Mouse (Mus musculus): ENCODE results near the gene Cox5a. TPM values are rescaled to one million over a fixed set of nuclear protein-coding genes. Genes with fewer than 3 reads are reported as not detected.

The Cox5a gene
- polyA plus RNA-seq, 1 experiment from 2014 or later: 781 TPM

GRCm38 (mm10) chr9:57537044-57537727 lies 16.1 kb downstream of the Cox5a start, which contains the start of gene Fam219b:
Gene Fam219b (plus strand): TSS chr9:57537528.
- H3K27ac ChIP-seq: peak within 1 kb of the TSS; percentile 97
- no peaks in the 10 kb centered on the region for H3K9me3 ChIP-seq
- H3K4me1 ChIP-seq (replicated peaks): peaks cover 28% of the 10 kb centered on the region
- WGBS: 2% methylated on average over 45 of the region's 45 CpGs
- peak; percentile 89 for DNase-seq (ENCODE audit: low spot score)
- no peaks in the 10 kb centered on the region for H3K27me3 ChIP-seq (ENCODE audit: insufficient read depth, poor library complexity, severe bottlenecking)
- H3K4me3 ChIP-seq: peak within 1 kb of the TSS; percentile 94
- H3K36me3 ChIP-seq: peaks cover 64% of the 10 kb centered on the region

GRCm38 (mm10) chr9:57537728-57538181 lies 16.7 kb downstream of the Cox5a start:
- no peaks in the 10 kb centered on the region for H3K27me3 ChIP-seq (ENCODE audit: insufficient read depth, poor library complexity, severe bottlenecking)
- H3K27ac ChIP-seq: peak overlapping the region; percentile 97
- peaks cover 28% of the 10 kb centered on the region for H3K4me1 ChIP-seq (replicated peaks)
- H3K9me3 ChIP-seq: no peaks in the 10 kb centered on the region
- under 1% methylated on average over 24 of the region's 24 CpGs for WGBS
- H3K4me3 ChIP-seq: peak overlapping the region; percentile 94
- no peak for DNase-seq (ENCODE audit: low spot score)
- peaks cover 64% of the 10 kb centered on the region for H3K36me3 ChIP-seq

- WGBS: 91% methylated on average over 2 of the region's 2 CpGs
- Histone ChIP-seq H3K9me3 (no peaks in the 10 kb centered on the region), H3K36me3 (peaks cover 64% of the 10 kb centered on the region), H3K4me1 (replicated peaks) (peaks cover 28% of the 10 kb centered on the region), H3K4me3 (no peak overlapping the region), H3K27me3 (ENCODE audit: insufficient read depth, poor library complexity, severe bottlenecking) (no peaks in the 10 kb centered on the region), H3K27ac (no peak overlapping the region)
- DNase-seq (ENCODE audit: low spot score): no peak
Observed at GRCm38 (mm10) chr9:57539550-57539949, 18.5 kb downstream of the Cox5a start.

GRCm38 (mm10) chr9:57541312-57541711 lies 20.2 kb downstream of the Cox5a start:
- Histone ChIP-seq H3K9me3 (no peaks in the 10 kb centered on the region), H3K27ac (no peak overlapping the region), H3K4me1 (replicated peaks) (peaks cover 28% of the 10 kb centered on the region), H3K4me3 (no peak overlapping the region), H3K36me3 (peaks cover 75% of the 10 kb centered on the region), H3K27me3 (ENCODE audit: insufficient read depth, poor library complexity, severe bottlenecking) (no peaks in the 10 kb centered on the region)
- DNase-seq (ENCODE audit: low spot score): peak; percentile 39
- 26% methylated on average over 1 of the region's 1 CpGs for WGBS

- WGBS: 84% methylated on average over 3 of the region's 3 CpGs
- peaks cover 98% of the 10 kb centered on the region for H3K36me3 ChIP-seq
Observed at GRCm38 (mm10) chr9:57543951-57544350, 22.9 kb downstream of the Cox5a start.

GRCm38 (mm10) chr9:57547287-57547686 lies 26.2 kb downstream of the Cox5a start:
- 85% methylated on average over 5 of the region's 5 CpGs for WGBS
- Histone ChIP-seq H3K4me3 (no peak overlapping the region), H3K27me3 (ENCODE audit: insufficient read depth, poor library complexity, severe bottlenecking) (no peaks in the 10 kb centered on the region), H3K36me3 (peaks cover 89% of the 10 kb centered on the region), H3K27ac (no peak overlapping the region), H3K4me1 (replicated peaks) (peaks cover 8% of the 10 kb centered on the region), H3K9me3 (no peaks in the 10 kb centered on the region)
- DNase-seq (ENCODE audit: low spot score): no peak

More at GRCm38 (mm10) chr9:57543951-57544350, 22.9 kb downstream of the Cox5a start:
- Histone ChIP-seq H3K27ac (no peak overlapping the region), H3K9me3 (no peaks in the 10 kb centered on the region), H3K4me1 (replicated peaks) (peaks cover 5% of the 10 kb centered on the region), H3K4me3 (no peak overlapping the region), H3K27me3 (ENCODE audit: insufficient read depth, poor library complexity, severe bottlenecking) (no peaks in the 10 kb centered on the region)
- no peak for DNase-seq (ENCODE audit: low spot score)

GRCm38 (mm10) chr9:57547869-57548268 lies 26.8 kb downstream of the Cox5a start:
- DNase-seq (ENCODE audit: low spot score): no peak
- Histone ChIP-seq H3K27me3 (ENCODE audit: insufficient read depth, poor library complexity, severe bottlenecking) (no peaks in the 10 kb centered on the region), H3K9me3 (no peaks in the 10 kb centered on the region), H3K4me1 (replicated peaks) (peaks cover 8% of the 10 kb centered on the region), H3K4me3 (no peak overlapping the region), H3K36me3 (peaks cover 83% of the 10 kb centered on the region), H3K27ac (no peak overlapping the region)
- WGBS: 94% methylated on average over 11 of the region's 11 CpGs

- 95% methylated on average over 4 of the region's 4 CpGs for WGBS
- 0 out of 2 replicates have a peak overlapping the region, but pooled peaks have one; percentile 1 for H3K4me3 ChIP-seq
- H3K27me3 ChIP-seq (ENCODE audit: insufficient read depth, poor library complexity, severe bottlenecking): no peaks in the 10 kb centered on the region
- no peak for DNase-seq (ENCODE audit: low spot score)
- no peak overlapping the region for H3K27ac ChIP-seq
- H3K36me3 ChIP-seq: peaks cover 70% of the 10 kb centered on the region
- no peaks in the 10 kb centered on the region for H3K9me3 ChIP-seq
- H3K4me1 ChIP-seq (replicated peaks): peaks cover 19% of the 10 kb centered on the region
Observed at GRCm38 (mm10) chr9:57549186-57549585, 28.1 kb downstream of the Cox5a start.

- Histone ChIP-seq H3K27me3 (ENCODE audit: insufficient read depth, poor library complexity, severe bottlenecking) (no peaks in the 10 kb centered on the region), H3K27ac (no peak overlapping the region), H3K36me3 (peaks cover 59% of the 10 kb centered on the region), H3K9me3 (no peaks in the 10 kb centered on the region), H3K4me1 (replicated peaks) (peaks cover 24% of the 10 kb centered on the region), H3K4me3 (no peak overlapping the region)
- no peak for DNase-seq (ENCODE audit: low spot score)
- 91% methylated on average over 11 of the region's 11 CpGs for WGBS
Observed at GRCm38 (mm10) chr9:57550126-57550862, 29.2 kb downstream of the Cox5a start.

GRCm38 (mm10) chr9:57552139-57552887 lies 31.2 kb downstream of the Cox5a start, which contains the start of gene Mpi:
Gene Mpi (minus strand): TSS chr9:57552763.
- H3K9me3 ChIP-seq: no peaks in the 10 kb centered on the region
- H3K4me1 ChIP-seq (replicated peaks): peaks cover 24% of the 10 kb centered on the region
- H3K27ac ChIP-seq: peak within 1 kb of the TSS; percentile 89
- under 1% methylated on average over 28 of the region's 28 CpGs for WGBS
- peak within 1 kb of the TSS; percentile 76 for H3K4me3 ChIP-seq
- DNase-seq (ENCODE audit: low spot score): peak; percentile 70
- no peaks in the 10 kb centered on the region for H3K27me3 ChIP-seq (ENCODE audit: insufficient read depth, poor library complexity, severe bottlenecking)
- peaks cover 39% of the 10 kb centered on the region for H3K36me3 ChIP-seq

- no peaks in the 10 kb centered on the region for H3K27me3 ChIP-seq (ENCODE audit: insufficient read depth, poor library complexity, severe bottlenecking)
- H3K4me3 ChIP-seq: no peak overlapping the region
- DNase-seq (ENCODE audit: low spot score): no peak
- WGBS: 70% methylated on average over 11 of the region's 11 CpGs
- peaks cover 30% of the 10 kb centered on the region for H3K36me3 ChIP-seq
- peaks cover 24% of the 10 kb centered on the region for H3K4me1 ChIP-seq (replicated peaks)
- H3K9me3 ChIP-seq: no peaks in the 10 kb centered on the region
- H3K27ac ChIP-seq: peak overlapping the region; percentile 89; the same call in 1 of the 2 replicates
Observed at GRCm38 (mm10) chr9:57553119-57553518, 32.0 kb downstream of the Cox5a start.

GRCm38 (mm10) chr9:57554753-57555152 lies 33.7 kb downstream of the Cox5a start:
- Histone ChIP-seq H3K4me3 (no peak overlapping the region), H3K27me3 (ENCODE audit: insufficient read depth, poor library complexity, severe bottlenecking) (no peaks in the 10 kb centered on the region), H3K9me3 (no peaks in the 10 kb centered on the region), H3K36me3 (peaks cover 14% of the 10 kb centered on the region), H3K4me1 (replicated peaks) (peaks cover 24% of the 10 kb centered on the region), H3K27ac (no peak overlapping the region)
- 32% methylated on average over 3 of the region's 3 CpGs for WGBS
- DNase-seq (ENCODE audit: low spot score): no peak

All from hindbrain, embryonic 10.5 days (tissue).